Mouse (Mus musculus) lung, embryonic 14.5 days (tissue): ENCODE results near the gene Tmem183a. TPM values are rescaled to one million over a fixed set of nuclear protein-coding genes. Genes with fewer than 3 reads are reported as not detected.

ENCODE experiments used
- ATAC-seq: fragments of 200-750 bp; cut with Nextera tagmentation; 2 replicates; pipeline ENCODE4 v1.8.0; 2017; ENCODE audit warnings: mild to moderate bottlenecking, moderate TSS enrichment, moderate library complexity; ENCODE audit not compliant: insufficient read depth
- DNase-seq: peaks from one replicate; pipeline ENCODE4 v3.0.0-alpha.2; 2015
- H3K27ac ChIP-seq: fragments of 300-500 bp; sonication (generic); 2 replicates; pipeline ENCODE4 v1.5.1; 2014; ENCODE audit warnings: low read depth, mild to moderate bottlenecking, moderate library complexity
- H3K27me3 ChIP-seq: fragments of 300-500 bp; sonication (generic); 2 replicates; pipeline ENCODE4 v1.6.1; 2014; ENCODE audit warnings: low read length, control low read depth; ENCODE audit not compliant: insufficient read depth
- H3K36me3 ChIP-seq: fragments of 300-500 bp; sonication (generic); 2 replicates; pipeline ENCODE4 v1.6.1; 2014; ENCODE audit warnings: control low read depth; ENCODE audit not compliant: insufficient read depth
- H3K4me1 ChIP-seq: fragments of 300-500 bp; sonication (generic); 2 replicates; pipeline ENCODE4 v1.6.1; 2014; ENCODE audit warnings: antibody characterized with exemption, control low read depth; ENCODE audit not compliant: insufficient read depth
- H3K4me2 ChIP-seq: fragments of 300-500 bp; sonication (generic); 2 replicates; pipeline ENCODE4 v1.6.1; 2014; ENCODE audit warnings: mild to moderate bottlenecking
- H3K4me3 ChIP-seq: fragments of 300-500 bp; sonication (generic); 2 replicates; pipeline ENCODE4 v1.5.1; 2014; ENCODE audit warnings: low read depth, low read length
- H3K9ac ChIP-seq: fragments of 300-500 bp; sonication (generic); 2 replicates; pipeline ENCODE4 v1.6.1; 2014
- H3K9me3 ChIP-seq: fragments of 300-500 bp; sonication (generic); 2 replicates; pipeline ENCODE4 v1.6.1; 2016; ENCODE audit warnings: low read depth, low read length, control low read depth
- CTCF ChIP-seq: IDR thresholded peaks from 2 replicates; pipeline ENCODE4 v1.5.1; 2016; ENCODE audit warnings: antibody characterized with exemption, low read depth
- WGBS: fragments of 180-500 bp; shearing (Covaris S2); extraction: QIAGEN DNeasy Blood & Tissue Kit; methylation state at CpG from one replicate; pipeline ENCODE4 v1.1.7; 2014; 5-methylcytosine and 5-hydroxymethylcytosine counted together
- polyA plus RNA-seq: library from polyadenylated mRNA; unstranded; fragments of >200 nt; fragmentation: Nextera tagmentation; extraction: Ambion mirVana; gene quantifications from 2 replicates; pipeline ENCODE4 v1.2.1, GENCODE M21; 2014

The Tmem183a gene
- polyA plus RNA-seq, 1 experiment from 2014 or later = 106 TPM

DNA sequence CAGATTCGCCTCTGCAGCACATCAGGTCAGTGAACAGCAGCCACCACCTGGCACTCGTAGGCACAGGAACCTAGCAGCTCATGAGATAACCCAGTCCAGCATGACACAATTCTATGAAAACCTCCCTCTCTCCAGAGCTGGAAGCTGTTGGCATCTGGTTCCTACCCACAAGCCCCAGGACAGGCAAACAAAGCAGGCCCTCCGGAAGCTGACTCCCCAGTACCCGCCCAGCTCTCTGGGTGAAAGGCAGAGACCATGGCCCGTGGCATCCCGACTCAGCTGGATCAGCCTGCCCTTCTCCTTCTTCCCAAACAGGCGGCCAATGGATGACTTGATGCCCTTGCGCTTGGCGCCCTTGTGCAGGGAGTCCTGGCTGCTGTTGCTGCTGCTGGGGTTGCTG, 45.4 kb downstream of the Tmem183a start:
- ATAC-seq (no peak), DNase-seq (no peak)
- Histone ChIP-seq H3K27me3 (no peaks in the 10 kb centered on the region), H3K4me3 (no peak overlapping the region), H3K27ac (no peak overlapping the region), H3K9me3 (no peaks in the 10 kb centered on the region), H3K36me3 (no peaks in the 10 kb centered on the region), H3K4me1 (no peaks in the 10 kb centered on the region), H3K4me2 (no peak overlapping the region), H3K9ac (no peak overlapping the region)
- no peak for TF ChIP-seq CTCF
- WGBS = 75% methylated on average over 9 of the region's 9 CpGs

DNA sequence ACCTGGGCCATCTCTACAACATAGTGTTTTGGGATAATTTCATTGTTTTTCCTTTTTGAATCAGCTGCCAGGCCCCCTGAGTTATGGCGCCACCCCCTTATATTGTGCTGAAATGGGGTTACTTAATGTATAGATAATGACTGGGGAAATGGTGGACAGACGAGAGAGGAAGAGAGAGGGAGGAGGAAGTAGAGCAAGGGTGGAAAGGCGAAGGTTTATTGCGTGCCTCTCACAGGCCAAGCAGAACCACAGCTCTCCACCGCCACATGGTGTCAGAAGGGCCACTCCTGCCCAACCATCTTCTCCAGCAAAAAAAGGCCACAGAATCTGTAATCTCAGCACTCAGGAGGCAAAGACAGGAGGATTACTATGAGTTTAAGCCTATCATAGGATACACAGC, 46.6 kb downstream of the Tmem183a start:
- Histone ChIP-seq H3K9me3 (no peaks in the 10 kb centered on the region), H3K4me3 (no peak overlapping the region), H3K9ac (no peak overlapping the region), H3K27ac (no peak overlapping the region), H3K4me1 (no peaks in the 10 kb centered on the region), H3K4me2 (no peak overlapping the region), H3K27me3 (no peaks in the 10 kb centered on the region), H3K36me3 (no peaks in the 10 kb centered on the region)
- ATAC-seq (no peak), DNase-seq (no peak)
- TF ChIP-seq CTCF = no peak
- 85% methylated on average over 5 of the region's 5 CpGs for WGBS

DNA sequence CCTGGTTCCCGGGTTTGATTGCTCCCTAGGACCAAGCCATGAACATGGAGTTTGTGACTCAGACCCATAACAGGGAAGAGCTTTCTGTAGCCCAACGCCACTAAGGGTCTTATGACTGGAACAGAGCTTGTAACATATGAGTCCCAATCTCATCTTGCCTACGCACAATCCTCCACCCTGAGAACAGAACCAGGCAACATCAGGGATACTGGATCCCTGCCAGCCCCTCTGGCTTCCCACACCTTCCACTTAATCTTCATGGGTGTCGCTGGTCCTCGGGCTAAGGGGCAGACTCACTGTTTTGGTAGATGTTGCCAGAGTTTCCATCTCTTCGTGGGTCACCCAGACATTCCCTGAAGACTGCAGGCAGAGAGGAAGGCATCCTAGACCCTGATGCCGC, 50.0 kb downstream of the Tmem183a start:
- Histone ChIP-seq H3K27me3 (no peaks in the 10 kb centered on the region), H3K4me2 (no peak overlapping the region), H3K9ac (no peak overlapping the region), H3K4me3 (no peak overlapping the region), H3K27ac (no peak overlapping the region), H3K4me1 (no peaks in the 10 kb centered on the region), H3K36me3 (no peaks in the 10 kb centered on the region), H3K9me3 (no peaks in the 10 kb centered on the region)
- no peak for ATAC-seq
- DNase-seq = no peak
- no peak for TF ChIP-seq CTCF
- WGBS = 87% methylated on average over 7 of the region's 7 CpGs

DNA sequence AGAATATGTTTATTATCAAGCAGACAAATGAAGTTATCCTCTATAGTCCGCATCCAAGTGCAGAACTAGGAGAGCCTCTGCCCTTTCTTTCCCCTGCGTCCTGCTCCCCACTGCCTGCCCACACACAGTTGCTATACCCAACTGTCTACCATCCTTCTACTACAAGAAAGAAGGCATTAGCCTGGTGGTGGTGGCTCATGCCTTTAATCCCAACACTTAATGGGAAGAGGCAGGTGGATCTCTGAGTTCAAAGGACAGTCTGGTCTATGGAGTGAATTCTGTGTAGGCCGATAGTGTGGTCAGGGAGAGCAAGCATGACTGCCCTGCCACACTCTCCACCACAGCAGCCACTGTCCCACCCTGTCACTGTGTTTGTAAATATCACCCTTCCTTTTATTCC, 51.0 kb downstream of the Tmem183a start:
- no peak for DNase-seq
- ATAC-seq = no peak
- no peak for TF ChIP-seq CTCF
- WGBS = 91% methylated on average over 3 of the region's 3 CpGs
- H3K9me3 ChIP-seq = no peaks in the 10 kb centered on the region
- H3K27me3 ChIP-seq = no peaks in the 10 kb centered on the region
- no peak overlapping the region for H3K27ac ChIP-seq
- no peak overlapping the region for H3K4me3 ChIP-seq
- H3K4me2 ChIP-seq = no peak overlapping the region
- H3K9ac ChIP-seq = no peak overlapping the region
- no peaks in the 10 kb centered on the region for H3K4me1 ChIP-seq
- no peaks in the 10 kb centered on the region for H3K36me3 ChIP-seq

DNA sequence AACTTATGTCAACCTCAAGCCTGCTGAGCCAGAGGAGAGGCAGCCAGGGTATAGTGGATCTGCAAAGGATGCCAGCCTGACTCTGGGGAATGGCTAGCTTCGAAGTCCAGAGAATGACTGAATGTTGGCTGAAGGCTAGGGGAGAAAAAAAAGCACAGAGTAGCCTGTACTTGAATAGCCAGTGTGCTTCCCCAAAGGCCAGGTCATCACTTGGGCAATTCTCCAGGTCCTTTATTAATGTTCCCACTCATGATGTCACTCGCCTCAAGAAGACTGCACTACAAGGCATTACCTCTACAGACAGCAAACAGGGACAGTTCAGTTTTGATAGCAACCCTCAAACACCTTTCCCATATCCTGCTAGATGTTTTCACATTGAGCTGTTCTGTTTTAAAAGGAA, 51.5 kb downstream of the Tmem183a start:
- ATAC-seq (no peak), DNase-seq (no peak)
- no peak overlapping the region for H3K9ac ChIP-seq
- H3K27ac ChIP-seq = no peak overlapping the region
- WGBS = 79% methylated on average over 2 of the region's 2 CpGs
- no peaks in the 10 kb centered on the region for H3K27me3 ChIP-seq
- H3K4me3 ChIP-seq = no peak overlapping the region
- no peak overlapping the region for H3K4me2 ChIP-seq
- H3K4me1 ChIP-seq = no peaks in the 10 kb centered on the region
- H3K9me3 ChIP-seq = no peaks in the 10 kb centered on the region
- no peaks in the 10 kb centered on the region for H3K36me3 ChIP-seq
- TF ChIP-seq CTCF = no peak

DNA sequence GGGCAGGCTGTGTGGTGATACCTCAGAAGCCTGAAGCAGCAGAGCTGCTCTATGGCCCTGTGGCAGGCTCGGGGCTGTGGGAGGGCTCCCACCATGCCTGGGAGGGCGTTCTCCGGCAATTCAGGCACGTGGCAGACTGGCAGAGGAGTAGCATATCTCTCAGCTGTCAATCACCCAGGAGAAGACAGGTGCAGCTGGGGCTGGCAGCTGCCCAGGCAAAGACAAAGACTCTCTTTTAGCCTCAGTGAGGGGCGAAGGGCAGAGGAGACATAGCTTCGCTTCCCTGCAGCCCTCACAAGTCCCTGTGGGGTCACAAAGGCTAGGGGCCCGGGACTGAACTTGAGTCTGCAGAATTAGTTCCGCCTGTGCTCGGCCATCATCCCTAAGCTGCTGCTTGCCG, 54.4 kb downstream of the Tmem183a start:
- no peak for ATAC-seq
- H3K36me3 ChIP-seq = no peaks in the 10 kb centered on the region
- no peak overlapping the region for H3K4me3 ChIP-seq

DNA sequence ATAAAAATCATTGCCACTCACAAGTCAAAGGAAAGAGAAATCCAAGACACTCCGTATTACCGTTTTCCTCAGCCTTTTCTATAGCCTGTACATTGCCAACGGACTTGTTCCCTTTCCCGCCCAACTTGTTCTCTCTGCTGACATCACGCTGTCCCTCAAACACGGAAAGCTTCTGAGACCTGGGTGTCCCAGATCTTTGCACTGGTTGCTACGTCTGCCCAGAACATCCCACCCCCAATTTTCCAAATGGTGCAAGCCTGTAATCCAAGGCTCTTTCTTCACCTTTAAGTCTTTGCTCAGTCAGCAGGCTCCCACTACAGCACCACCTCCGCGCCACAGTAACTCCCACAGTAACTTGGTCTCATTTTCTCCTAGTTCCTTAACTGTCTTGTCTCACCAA, 56.8 kb downstream of the Tmem183a start:
- WGBS = 83% methylated on average over 9 of the region's 9 CpGs
- Histone ChIP-seq H3K27me3 (peaks cover 5% of the 10 kb centered on the region; the same call in 1 of the 2 replicates), H3K36me3 (no peaks in the 10 kb centered on the region), H3K9ac (no peak overlapping the region), H3K4me2 (no peak overlapping the region), H3K9me3 (no peaks in the 10 kb centered on the region), H3K4me1 (no peaks in the 10 kb centered on the region), H3K27ac (no peak overlapping the region), H3K4me3 (no peak overlapping the region)
- ATAC-seq (no peak), DNase-seq (no peak)
- no peak for TF ChIP-seq CTCF

More for the DNA sequence above, 54.4 kb downstream of the Tmem183a start:
- Histone ChIP-seq H3K9me3 (no peaks in the 10 kb centered on the region), H3K4me2 (no peak overlapping the region), H3K27me3 (no peaks in the 10 kb centered on the region), H3K9ac (no peak overlapping the region), H3K4me1 (no peaks in the 10 kb centered on the region), H3K27ac (no peak overlapping the region)
- WGBS = 71% methylated on average over 10 of the region's 10 CpGs
- no peak for DNase-seq
- no peak for TF ChIP-seq CTCF
